Mouse (Mus musculus) B cell, adult 2 months (primary cell): Measurements from ENCODE around the gene Sqor.
A peak's percentile ranks its signal among the peaks of the same experiment; 100 is the strongest.

Source experiments
- DNase-seq, 2 experiments: peaks; one replicate each; pipeline ENCODE4 v3.0.0; 2022

Sqor gene

DNA sequence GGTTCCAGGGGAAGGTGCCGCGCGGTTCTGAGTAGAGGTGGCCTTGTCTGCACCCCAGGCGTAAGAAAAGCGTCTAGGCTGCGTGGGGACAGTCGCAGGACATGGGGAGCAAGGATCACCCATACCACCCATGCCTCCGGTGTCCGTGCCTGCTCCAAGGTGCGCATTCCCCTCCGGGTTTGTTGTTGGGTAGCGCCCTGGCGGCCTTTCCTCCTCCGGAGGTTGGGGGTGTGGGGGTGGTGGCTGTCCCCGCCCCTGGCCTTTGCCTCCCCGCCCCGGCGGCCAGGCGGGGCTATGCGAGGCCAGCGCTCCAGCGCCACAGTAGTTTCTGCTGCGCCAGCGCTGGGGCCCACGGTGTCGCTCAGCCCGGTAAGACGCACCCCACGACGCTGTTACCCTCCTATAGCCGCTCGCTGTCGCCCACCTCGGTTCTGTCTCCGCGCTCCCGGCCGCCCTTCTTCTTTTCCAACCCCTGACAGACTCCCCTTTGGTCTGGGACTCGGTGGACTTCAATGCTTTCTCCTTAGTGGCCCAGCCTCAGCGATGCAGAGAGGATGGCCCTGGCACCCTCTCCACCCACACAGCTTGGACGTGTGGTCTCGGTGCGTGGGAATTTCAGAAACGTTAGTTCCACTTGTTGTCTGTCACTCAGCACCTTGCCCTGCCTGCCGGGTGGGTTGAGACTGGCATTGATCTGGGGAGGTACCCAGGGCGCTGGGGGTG, at the start of gene Sqor:
Sqor (plus strand) TSS at position 167 of the 723 bp plus-strand sequence.
- DNase-seq, result peak; percentile 4 to 13

DNA sequence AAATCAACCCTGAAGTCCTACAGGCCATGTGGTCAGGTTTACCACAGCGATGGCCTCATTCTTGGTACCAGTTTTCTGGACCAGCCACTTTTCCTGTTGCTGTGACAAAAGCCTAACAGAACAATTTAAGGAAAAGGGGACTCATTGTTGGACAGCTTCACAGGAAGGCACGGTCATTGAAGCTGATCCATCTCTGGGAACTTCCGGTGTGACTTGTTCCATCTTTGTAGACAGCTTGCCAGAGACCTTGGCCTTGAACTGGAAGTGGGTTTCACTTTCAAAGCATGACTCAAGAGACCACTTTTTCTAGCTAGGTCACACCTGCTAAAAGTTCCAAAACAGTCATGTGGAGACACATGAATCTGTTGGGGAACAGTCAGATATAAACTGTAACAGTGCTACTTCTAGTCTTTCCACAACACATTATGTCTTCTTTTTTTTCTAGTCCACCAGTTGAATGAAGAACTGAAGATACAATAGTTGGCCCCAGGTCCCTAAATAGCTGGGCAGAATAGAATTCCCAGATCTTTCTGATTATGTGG, 48.7 kb upstream of the Sqor start:
- no peak for DNase-seq

DNA sequence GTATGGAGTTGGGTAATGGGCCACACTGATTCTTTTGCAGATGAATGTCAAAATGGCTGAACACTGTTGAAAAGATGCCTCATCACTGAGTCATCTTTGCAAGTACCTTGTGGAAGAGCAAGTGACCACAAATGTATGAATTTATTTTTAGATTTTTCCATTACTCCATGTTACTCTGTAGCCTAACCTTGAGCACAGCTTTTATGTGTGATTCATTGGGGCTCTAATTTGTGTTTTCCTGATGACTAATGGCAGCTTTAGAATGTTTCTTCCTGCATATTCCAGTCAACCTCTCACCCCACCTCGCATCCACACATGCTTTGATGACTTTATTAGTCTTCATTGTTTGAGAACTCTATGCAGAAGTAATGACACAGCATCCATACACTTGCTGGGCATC, 45.8 kb upstream of the Sqor start:
- DNase-seq, result no peak

DNA sequence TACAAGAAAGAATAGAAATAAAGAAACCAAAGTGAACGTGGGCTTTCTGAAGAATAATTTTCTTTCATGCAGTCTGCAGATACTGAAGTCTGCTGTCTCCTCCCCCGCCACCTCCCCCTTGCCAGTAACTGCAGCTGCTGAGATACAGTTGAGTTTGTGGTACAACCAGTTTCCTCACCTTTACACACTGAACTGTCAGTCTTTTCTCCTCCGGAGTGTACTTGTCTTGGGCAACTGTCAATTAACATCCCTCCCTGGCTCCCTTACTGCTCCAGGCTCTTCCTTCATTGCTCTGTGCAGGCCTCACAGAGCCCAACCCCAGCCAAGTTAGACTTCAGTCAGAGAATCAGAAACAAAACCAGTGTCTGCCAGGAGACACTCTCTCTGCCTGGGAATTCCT, 44.5 kb upstream of the Sqor start:
- DNase-seq, result no peak

DNA sequence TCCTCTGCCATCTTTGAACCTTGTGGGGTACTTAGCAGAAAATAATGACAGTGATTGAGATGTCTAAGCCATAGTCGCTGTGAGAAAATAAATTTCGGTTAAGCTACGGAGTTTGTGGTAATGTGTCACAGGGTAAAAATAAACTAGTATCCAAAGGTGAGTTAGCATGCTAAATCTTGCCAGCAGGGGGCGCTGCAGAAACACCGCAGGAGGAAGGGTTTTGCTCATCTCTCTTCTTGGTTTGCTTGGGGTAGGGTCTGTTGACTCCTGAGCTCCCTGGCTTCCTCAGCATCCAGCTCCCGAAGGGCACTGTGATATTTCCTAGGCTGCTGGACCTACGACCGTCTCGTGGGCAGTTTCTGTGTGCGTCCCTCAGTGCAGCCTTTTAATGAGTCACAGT, 39.4 kb upstream of the Sqor start:
- peak; percentile 72 to 73 for DNase-seq

- DNase-seq, result no peak
Observed at GRCm38 (mm10) chr2:122731456-122731855, 33.6 kb upstream of the Sqor start.

DNA sequence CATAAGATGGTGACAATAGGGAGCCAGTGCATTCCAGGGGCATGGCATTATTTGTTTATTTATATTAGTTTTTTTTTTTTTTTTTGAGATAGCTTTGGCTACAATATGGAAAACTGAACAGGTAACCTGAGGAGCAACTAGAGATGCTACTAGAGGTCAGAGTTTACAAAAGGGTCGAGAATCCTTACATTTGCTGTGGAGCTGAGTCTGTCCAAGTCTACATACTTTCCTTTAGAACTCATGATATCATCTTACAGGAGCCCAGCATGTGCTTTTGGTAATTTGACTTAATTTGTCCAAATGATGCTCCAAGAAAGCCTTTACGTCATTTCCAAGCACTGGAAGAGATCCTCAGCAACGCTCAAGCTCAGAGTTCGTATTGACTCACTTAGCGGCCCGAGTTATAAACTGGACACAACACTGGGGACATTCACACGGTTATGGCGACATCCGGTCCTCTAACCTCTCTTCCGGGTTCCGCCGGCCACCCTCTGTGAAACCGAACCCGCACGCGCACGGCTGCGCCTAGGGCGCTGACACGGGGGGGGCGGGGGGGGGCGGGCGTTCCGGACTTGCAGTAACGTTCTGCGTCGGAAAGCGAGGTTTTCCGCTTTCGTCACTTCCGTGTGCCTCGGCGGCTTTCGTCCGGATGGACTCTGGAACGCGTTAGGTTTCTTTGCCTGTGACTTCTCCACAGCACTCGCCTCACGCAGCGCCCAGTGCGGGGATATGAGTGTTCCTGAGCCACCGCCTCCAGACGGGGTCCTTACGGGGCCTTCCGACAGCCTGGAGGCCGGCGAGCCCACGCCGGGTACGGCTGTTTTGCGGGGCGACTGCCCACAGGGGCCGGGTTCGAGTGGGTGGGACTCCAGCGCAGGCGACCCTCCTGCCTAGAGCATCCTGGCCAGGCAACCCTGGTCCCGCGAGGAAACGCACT, 26.9 kb upstream of the Sqor start, which contains the start of gene Bloc1s6:
Bloc1s6 (plus strand) TSS at position 610 of the 937 bp plus-strand sequence.
- DNase-seq, result peak; percentile 91 to 92

GRCm38 (mm10) chr2:122739023-122739422, 26.0 kb upstream of the Sqor start:
- no peak for DNase-seq

DNA sequence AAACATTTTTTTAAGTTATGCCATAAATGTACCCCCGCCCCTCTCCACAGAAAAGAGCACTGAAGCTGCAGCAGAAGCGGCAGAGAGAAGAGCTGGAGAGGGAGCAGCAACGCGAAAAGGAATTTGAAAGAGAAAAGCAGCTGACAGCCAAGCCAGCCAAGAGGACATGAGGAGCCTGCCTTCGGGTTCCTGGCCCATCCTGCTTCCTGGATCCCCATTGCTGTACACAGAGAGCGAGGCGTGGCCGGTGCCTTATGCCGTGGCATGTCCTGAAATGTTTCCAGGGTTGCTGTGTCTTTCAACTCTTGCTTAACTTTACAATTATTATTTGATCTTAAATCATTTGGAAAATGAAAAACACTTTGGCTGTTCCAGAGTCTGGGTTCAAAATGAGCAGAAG, 18.6 kb upstream of the Sqor start:
- no peak for DNase-seq

- peak; percentile 79 to 81 for DNase-seq
Observed at GRCm38 (mm10) chr2:122753739-122754343, 11.2 kb upstream of the Sqor start.

GRCm38 (mm10) chr2:122759791-122760190, 5.2 kb upstream of the Sqor start:
- DNase-seq, result no peak

DNA sequence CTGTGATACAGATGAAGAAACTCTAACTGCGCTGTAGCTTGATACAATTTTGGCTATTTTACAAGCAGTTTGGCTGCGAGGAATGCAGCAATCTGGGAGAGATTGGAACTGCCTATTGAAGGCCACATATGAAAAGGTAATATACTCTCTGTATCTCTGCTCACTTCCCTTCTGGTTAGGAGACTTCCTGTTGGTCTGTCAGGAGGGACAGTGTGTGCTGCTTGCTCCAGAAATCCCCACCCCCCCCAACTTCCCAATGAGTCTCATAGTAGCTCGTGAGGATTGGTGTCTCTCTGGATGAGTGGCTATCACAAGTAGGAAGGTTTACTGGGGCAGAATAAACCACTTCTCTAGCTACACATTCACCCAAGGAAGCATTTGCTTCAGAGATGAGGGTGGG, 2.0 kb upstream of the Sqor start:
- no peak for DNase-seq

DNA sequence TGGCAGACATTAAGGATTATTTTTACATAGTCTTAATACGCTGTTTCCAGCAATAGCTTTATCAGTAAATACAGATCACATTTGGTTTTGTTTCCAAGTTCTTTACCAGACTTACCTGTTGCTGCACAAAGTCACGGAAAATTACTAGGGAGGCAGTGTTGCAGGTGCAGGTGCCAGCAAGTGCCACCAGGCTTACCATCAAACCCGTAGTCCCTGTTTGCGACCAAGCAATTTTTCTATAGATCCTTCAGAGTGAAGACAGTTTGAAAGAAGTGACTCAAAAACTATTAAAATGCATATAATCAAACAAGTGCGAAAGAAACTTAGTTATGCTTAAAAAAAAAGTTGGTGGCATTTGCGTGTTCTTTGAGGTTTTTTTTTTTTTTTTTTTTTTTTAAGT, 511 bp upstream of the Sqor start:
- no peak for DNase-seq

DNA sequence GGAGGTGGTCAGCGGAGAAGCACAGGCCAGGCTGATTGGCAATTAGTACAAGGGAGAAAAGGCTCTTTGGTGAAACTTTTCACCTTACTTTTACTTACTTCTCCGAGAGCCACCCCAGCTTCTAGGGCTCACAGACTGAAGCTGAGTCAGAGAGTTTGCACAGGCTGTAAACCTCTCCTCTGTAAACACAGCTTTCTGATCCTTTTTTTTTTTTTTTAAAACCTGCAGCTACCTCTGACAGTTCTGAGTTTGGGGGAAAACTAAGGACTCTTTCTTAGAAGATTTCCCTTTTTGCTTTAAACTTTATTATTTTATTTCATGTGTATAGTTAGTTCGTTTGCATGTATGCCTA, 733 bp downstream of the Sqor start:
- DNase-seq, result no peak

DNA sequence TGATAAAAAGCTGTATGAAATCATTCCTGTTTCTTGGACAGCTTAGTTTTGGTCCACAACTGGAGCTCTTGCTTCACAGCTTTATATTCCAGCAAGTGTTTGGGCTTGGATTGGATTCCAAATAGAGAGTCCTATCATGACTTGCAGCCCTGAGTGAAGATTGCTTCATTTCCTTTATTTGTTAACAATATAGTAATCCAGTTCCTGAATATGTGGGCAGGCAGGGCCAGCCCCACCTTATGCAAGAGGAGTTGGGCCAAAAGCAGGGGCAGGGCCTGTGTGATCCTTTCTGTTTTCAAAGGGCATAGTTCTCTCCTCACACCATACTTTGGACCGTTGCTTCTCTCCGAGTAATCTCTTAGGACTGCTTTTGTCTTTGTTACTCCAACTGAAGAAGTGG, 6.0 kb downstream of the Sqor start:
- no peak for DNase-seq

DNA sequence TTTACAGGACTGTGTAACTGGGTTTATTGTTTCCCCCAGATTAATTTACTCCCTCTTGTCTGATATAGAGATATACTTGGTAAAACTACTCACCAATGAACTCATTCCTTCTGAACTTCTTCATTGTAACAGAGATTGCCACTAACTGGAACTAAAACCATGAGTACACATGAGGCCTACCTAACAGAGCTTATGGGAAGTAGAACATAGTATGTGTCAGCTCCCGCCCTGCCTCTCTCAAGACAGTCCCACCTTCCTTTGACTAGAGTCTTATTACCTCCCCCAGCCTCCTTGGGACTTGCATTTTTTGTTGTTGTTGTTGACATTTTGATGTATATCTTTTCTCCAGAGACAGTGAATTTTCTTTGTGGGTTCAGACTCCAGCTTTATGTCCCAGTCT, 7.9 kb downstream of the Sqor start:
- no peak for DNase-seq

GRCm38 (mm10) chr2:122775491-122775890, 10.5 kb downstream of the Sqor start:
- DNase-seq, result no peak

DNA sequence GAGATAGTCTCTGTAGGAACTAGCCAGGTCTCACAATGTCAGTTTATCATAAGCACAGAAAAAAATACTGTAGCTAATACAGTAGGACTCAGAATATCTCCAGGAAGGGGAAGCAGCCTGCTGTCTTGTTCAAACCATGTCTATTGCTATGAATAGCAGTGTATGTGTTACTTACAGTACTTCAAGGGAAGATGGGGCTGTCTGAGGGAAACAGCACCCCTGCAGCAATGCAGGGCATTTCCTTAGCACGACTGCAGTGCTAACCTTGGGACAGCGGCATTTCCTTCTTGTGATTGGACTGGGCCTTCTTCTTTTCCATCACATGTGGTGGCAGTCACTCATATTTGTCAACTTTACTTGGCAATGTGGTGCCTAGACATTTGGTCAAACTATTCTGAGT, 11.8 kb downstream of the Sqor start:
- DNase-seq, result no peak

DNA sequence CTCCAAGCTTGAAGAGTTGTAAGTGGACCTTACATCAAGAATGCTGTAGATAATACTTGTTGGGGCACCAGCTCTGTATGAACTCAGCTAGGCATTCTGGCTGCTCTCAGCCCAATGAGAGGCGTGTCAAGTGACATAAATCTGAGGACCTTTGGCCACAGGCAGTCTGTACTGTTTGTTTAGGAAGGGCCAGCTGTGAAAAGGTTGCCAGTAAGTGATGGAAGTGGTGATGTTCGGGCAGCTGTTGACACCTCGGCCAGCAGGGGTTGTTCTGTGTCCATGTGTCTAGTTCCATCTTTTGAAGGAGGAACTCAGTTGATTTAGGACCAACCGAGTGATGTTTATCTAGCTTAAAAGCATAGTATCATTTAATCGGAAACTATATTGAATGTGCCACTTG, 14.9 kb downstream of the Sqor start:
- no peak for DNase-seq

DNA sequence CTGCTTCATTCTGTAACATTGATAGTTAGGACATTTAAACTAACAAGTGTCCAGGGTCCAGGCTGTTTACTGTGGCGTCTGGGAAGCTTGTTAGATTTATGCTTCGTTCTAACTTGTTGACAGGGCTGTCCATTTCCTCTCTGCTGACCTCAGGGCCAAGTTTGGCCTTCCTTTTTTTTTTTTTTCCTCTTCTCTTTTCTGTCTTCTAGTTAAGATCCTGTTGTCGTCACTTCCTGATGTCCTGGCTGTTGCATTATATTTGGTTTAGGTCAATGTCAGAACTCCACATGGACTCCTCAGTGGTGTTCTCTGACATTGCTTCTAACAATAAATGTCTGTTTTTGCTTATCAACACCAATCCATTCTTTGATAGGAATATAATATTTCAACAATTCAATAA, 15.4 kb downstream of the Sqor start:
- DNase-seq, result no peak

GRCm38 (mm10) chr2:122781590-122782356, 16.7 kb downstream of the Sqor start:
- DNase-seq, result no peak

DNA sequence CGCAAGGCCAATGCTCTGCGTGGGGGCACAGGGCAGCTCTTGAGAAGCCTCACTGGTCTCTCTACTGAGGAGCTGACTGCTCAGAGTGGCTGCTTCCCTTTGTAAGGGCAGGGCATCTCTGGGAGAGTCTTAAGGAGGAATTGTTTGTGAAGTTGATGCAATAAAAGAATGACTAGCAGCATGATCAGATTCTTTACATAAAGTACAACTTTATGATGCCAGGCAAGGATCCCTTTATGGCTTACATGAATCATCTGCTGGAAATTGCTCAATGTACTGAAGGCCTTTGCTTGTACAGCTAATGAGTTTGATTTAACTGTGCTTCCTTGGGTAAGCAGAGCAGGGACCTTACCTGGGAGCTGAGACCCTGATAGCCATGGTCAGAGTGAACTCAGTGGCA, 18.7 kb downstream of the Sqor start:
- no peak for DNase-seq

DNA sequence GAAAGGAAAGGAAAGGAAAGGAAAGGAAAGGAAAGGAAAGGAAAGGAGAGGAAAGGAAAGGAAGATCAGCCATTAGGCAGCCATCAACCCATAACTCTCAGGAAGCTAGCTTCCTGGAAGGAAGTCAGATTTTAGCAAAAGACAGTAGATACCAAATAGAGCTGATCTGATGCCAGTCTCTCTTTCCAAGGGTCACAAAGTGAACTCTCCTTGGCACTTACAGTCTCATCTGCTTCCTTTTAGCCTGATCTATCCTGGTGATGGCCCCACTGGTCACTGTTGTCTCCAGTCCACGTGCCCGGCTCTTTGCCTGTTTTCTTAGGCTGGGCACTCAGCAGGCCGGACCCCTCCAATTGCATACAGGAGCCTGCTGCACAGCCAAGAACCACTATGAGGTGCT, 19.7 kb downstream of the Sqor start:
- DNase-seq, result no peak
